Mouse (Mus musculus): ENCODE results near the gene Stpg1. TPM values are rescaled to one million over a fixed set of nuclear protein-coding genes. Genes with fewer than 3 reads are reported as not detected.

The Stpg1 gene
- polyA plus RNA-seq, 1 experiment from 2014 or later: 0.18 TPM

DNA sequence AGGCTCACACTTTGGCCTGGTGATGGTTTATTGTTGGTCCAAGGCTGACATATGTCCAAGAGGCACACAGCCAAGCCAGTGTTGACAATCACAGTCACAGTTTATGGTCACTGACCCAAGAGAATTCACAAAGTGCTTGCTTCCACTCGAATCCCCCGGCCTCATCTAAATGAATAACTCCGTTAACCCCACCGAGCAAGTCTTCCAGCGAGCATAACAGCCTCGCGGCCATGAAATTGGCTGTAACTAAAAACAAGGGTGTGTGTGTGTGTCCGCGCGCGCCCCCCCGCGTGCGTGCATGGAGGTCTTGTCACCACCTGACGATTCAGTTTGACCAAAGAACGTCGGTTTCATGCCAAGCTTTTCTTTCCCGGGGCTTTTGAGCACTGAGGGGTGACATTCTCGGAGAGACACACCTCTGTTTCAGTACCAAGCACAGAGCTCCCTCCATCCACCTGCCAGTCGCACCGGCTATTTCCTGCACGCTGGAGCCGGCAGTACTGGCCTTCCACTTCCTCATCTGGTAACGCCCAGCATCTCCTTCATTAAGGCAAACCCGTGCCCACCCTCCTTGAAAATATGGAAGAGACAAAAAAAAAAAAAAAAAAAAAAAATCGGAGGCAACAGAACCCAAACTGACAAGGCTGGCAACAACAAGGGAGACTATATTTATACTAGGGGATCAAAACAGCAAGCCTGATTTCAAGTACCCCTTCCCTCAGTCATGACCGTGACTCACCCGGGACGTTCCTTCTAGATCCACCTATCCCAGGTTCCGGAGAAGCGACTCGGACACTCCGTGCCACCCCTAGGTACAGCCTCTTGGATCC lies 684 bp upstream of the Stpg1 start:
- peak; percentile 47 for TF ChIP-seq CTCF (IDR thresholded peaks at IDR 0.05; ENCODE audit: low read depth)
- TF ChIP-seq EP300 (optimal IDR thresholded peaks at IDR 0.05): no peak
- H3K27ac ChIP-seq (replicated peaks): peak overlapping the region; percentile 78
- no peaks in the 10 kb centered on the region for H3K9me3 ChIP-seq (ENCODE audit: control insufficient read depth, low read length)
- H3K9ac ChIP-seq (ENCODE audit: low read length): peak overlapping the region; percentile 59
- peak; percentile 69 for ATAC-seq (ENCODE audit: low FRiP score, low TSS enrichment)
- DNase-seq (ENCODE audit: low spot score): peak; percentile 72
- peak overlapping the region; percentile 63 for H3K4me3 ChIP-seq (ENCODE audit: low read depth, low read length)
- WGBS: under 1% methylated on average over 33 of the region's 33 CpGs
- H3K36me3 ChIP-seq (ENCODE audit: control insufficient read depth, insufficient read depth, low read length): peaks cover 4% of the 10 kb centered on the region; the same call in 1 of the 2 replicates
- H3K4me2 ChIP-seq (replicated peaks; ENCODE audit: low read depth): peak overlapping the region; percentile 95
- no peaks in the 10 kb centered on the region for H3K27me3 ChIP-seq (ENCODE audit: control insufficient read depth, insufficient read depth, low read length)
- no peaks in the 10 kb centered on the region for H3K4me1 ChIP-seq (replicated peaks; ENCODE audit: control insufficient read depth, insufficient read depth)

DNA sequence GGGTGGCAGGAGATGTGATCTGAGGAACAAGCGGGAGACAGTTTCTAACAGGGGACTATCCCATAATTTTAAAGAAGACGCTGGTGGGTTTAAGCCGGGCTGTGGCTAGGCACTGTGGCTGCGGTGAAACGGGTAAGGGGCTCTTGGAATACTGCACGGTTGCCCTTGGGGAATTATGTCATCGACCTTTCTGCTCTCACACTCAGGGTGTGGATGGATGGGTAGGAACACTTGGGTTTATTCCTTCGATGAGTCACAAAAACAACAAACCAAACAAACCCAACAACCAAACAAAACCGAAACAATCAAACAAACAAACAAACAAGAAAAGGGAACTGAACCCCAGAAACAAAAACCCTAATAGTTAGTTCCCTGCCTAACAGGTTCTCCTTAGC lies 804 bp downstream of the Stpg1 start:
- no peak for TF ChIP-seq EP300 (optimal IDR thresholded peaks at IDR 0.05)
- TF ChIP-seq CTCF (IDR thresholded peaks at IDR 0.05; ENCODE audit: low read depth): no peak
- H3K4me3 ChIP-seq (ENCODE audit: low read depth, low read length): peak overlapping the region; percentile 63
- no peaks in the 10 kb centered on the region for H3K4me1 ChIP-seq (replicated peaks; ENCODE audit: control insufficient read depth, insufficient read depth)
- 21% methylated on average over 9 of the region's 9 CpGs for WGBS
- H3K9ac ChIP-seq (ENCODE audit: low read length): no peak overlapping the region
- ATAC-seq (ENCODE audit: low FRiP score, low TSS enrichment) (no peak), DNase-seq (ENCODE audit: low spot score) (no peak)
- H3K4me2 ChIP-seq (replicated peaks; ENCODE audit: low read depth): peak overlapping the region; percentile 95
- no peaks in the 10 kb centered on the region for H3K36me3 ChIP-seq (ENCODE audit: control insufficient read depth, insufficient read depth, low read length)
- H3K27me3 ChIP-seq (ENCODE audit: control insufficient read depth, insufficient read depth, low read length): no peaks in the 10 kb centered on the region
- H3K27ac ChIP-seq (replicated peaks): no peak overlapping the region
- H3K9me3 ChIP-seq (ENCODE audit: control insufficient read depth, low read length): no peaks in the 10 kb centered on the region

DNA sequence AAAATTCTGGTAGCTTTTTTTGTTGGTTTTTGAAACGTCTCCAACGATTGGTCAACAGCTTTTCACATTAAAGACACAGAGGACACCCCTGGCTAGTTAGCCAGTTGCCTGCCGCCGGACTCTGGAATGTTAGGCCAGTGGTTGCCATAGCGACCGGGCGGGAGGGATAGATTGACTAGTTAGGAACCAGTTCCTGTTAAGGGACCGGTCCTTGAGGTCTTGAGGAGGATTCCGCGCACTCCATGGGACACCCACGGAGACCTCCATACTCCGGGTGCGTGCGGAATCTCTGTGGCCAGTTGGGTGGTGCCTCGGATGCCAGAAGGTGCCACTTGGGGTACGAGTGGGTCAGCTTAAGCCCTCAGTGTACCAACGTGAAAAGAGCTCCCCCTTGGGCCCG lies 1.2 kb downstream of the Stpg1 start:
- DNase-seq (ENCODE audit: low spot score) (peak; percentile 76), ATAC-seq (ENCODE audit: low FRiP score, low TSS enrichment) (no peak)
- H3K4me2 ChIP-seq (replicated peaks; ENCODE audit: low read depth): no peak overlapping the region
- H3K9ac ChIP-seq (ENCODE audit: low read length): no peak overlapping the region
- H3K4me1 ChIP-seq (replicated peaks; ENCODE audit: control insufficient read depth, insufficient read depth): no peaks in the 10 kb centered on the region
- no peak overlapping the region for H3K27ac ChIP-seq (replicated peaks)
- no peak overlapping the region for H3K4me3 ChIP-seq (ENCODE audit: low read depth, low read length)
- H3K9me3 ChIP-seq (ENCODE audit: control insufficient read depth, low read length): no peaks in the 10 kb centered on the region
- no peaks in the 10 kb centered on the region for H3K36me3 ChIP-seq (ENCODE audit: control insufficient read depth, insufficient read depth, low read length)
- TF ChIP-seq EP300 (optimal IDR thresholded peaks at IDR 0.05) (no peak), CTCF (IDR thresholded peaks at IDR 0.05; ENCODE audit: low read depth) (no peak)
- H3K27me3 ChIP-seq (ENCODE audit: control insufficient read depth, insufficient read depth, low read length): no peaks in the 10 kb centered on the region
- WGBS: 29% methylated on average over 18 of the region's 18 CpGs

DNA sequence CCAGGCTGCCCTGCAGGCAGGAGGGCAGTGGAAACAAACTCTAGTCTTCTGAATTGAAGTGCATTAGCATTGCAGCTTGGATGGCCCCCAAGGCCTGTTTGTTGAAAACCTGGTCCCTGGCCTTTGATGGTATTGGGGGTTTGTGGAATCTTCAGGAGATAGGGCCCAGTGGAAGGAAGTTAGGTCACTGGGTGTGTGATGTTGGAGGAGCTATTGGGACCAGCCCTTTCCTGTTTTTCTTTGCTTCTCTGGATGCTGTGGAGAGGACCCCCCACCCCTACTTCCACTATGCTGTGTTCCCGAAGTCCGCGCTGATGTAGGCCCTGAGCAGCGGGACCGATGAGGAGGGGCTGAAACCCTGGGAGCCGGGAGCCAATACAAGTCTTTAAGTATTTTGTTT lies 3.5 kb downstream of the Stpg1 start:
- no peak overlapping the region for H3K4me2 ChIP-seq (replicated peaks; ENCODE audit: low read depth)
- no peak overlapping the region for H3K4me3 ChIP-seq (ENCODE audit: low read depth, low read length)
- WGBS: 88% methylated on average over 6 of the region's 6 CpGs
- no peak for ATAC-seq (ENCODE audit: low FRiP score, low TSS enrichment)
- no peaks in the 10 kb centered on the region for H3K9me3 ChIP-seq (ENCODE audit: control insufficient read depth, low read length)
- no peaks in the 10 kb centered on the region for H3K4me1 ChIP-seq (replicated peaks; ENCODE audit: control insufficient read depth, insufficient read depth)
- TF ChIP-seq EP300 (optimal IDR thresholded peaks at IDR 0.05) (no peak), CTCF (IDR thresholded peaks at IDR 0.05; ENCODE audit: low read depth) (no peak)
- DNase-seq (ENCODE audit: low spot score): no peak
- H3K27ac ChIP-seq (replicated peaks): no peak overlapping the region
- no peaks in the 10 kb centered on the region for H3K36me3 ChIP-seq (ENCODE audit: control insufficient read depth, insufficient read depth, low read length)
- no peaks in the 10 kb centered on the region for H3K27me3 ChIP-seq (ENCODE audit: control insufficient read depth, insufficient read depth, low read length)
- H3K9ac ChIP-seq (ENCODE audit: low read length): no peak overlapping the region

DNA sequence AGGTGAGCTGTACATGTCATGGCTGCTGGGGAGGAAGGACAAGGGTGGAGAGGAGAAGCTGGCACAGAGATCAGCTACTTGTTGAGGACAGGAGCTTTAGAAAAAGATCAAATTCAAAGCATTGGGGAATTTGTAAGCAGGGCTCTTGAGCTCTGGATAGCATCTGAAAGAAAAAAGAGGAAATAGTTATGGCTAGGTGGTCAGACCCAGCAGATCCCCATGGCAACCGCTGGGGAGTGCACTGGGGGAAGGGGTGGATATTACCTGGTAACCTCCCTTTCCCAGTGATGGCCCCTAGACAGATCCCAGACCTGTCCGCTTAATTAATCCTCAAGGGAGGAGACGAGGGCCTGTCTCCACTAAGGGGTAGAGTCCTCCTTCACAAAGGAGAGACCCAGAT lies 5.2 kb downstream of the Stpg1 start:
- no peak for DNase-seq (ENCODE audit: low spot score)
- H3K4me2 ChIP-seq (replicated peaks; ENCODE audit: low read depth): no peak overlapping the region
- no peak overlapping the region for H3K27ac ChIP-seq (replicated peaks)
- no peak for ATAC-seq (ENCODE audit: low FRiP score, low TSS enrichment)
- WGBS: 84% methylated on average over 3 of the region's 3 CpGs
- H3K9ac ChIP-seq (ENCODE audit: low read length): no peak overlapping the region
- H3K4me3 ChIP-seq (ENCODE audit: low read depth, low read length): no peak overlapping the region
- H3K4me1 ChIP-seq (replicated peaks; ENCODE audit: control insufficient read depth, insufficient read depth): no peaks in the 10 kb centered on the region
- H3K9me3 ChIP-seq (ENCODE audit: control insufficient read depth, low read length): no peaks in the 10 kb centered on the region
- H3K27me3 ChIP-seq (ENCODE audit: control insufficient read depth, insufficient read depth, low read length): no peaks in the 10 kb centered on the region
- no peak for TF ChIP-seq CTCF (IDR thresholded peaks at IDR 0.05; ENCODE audit: low read depth)
- H3K36me3 ChIP-seq (ENCODE audit: control insufficient read depth, insufficient read depth, low read length): no peaks in the 10 kb centered on the region

DNA sequence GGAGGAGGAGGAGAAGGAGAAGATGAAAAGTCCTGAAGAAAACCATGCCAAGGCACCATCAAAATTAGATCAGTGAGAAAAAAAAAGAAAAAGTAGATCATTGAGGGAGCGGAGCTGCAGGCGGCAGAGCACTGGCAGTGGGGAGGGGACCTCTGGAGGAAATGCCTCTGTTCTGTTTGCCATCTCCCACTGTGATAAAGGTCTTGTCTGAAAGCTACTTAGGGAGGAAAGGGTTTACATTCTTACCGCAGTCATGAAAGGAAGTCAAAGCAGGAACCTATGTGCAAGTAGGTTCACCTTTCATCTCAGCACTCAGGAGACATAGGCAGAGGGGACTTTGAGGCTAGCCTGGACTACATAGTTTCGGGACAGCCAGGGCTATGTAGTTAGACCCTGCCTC lies 7.0 kb downstream of the Stpg1 start:
- Histone ChIP-seq H3K27ac (replicated peaks) (no peak overlapping the region), H3K9me3 (ENCODE audit: control insufficient read depth, low read length) (no peaks in the 10 kb centered on the region), H3K9ac (ENCODE audit: low read length) (no peak overlapping the region), H3K4me2 (replicated peaks; ENCODE audit: low read depth) (no peak overlapping the region), H3K4me1 (replicated peaks; ENCODE audit: control insufficient read depth, insufficient read depth) (no peaks in the 10 kb centered on the region), H3K27me3 (ENCODE audit: control insufficient read depth, insufficient read depth, low read length) (no peaks in the 10 kb centered on the region), H3K4me3 (ENCODE audit: low read depth, low read length) (no peak overlapping the region), H3K36me3 (ENCODE audit: control insufficient read depth, insufficient read depth, low read length) (no peaks in the 10 kb centered on the region)
- 47% methylated on average over 4 of the region's 4 CpGs for WGBS
- TF ChIP-seq EP300 (optimal IDR thresholded peaks at IDR 0.05) (no peak), CTCF (IDR thresholded peaks at IDR 0.05; ENCODE audit: low read depth) (no peak)
- DNase-seq (ENCODE audit: low spot score) (no peak), ATAC-seq (ENCODE audit: low FRiP score, low TSS enrichment) (no peak)

Measured in stomach, postnatal 0 days (tissue).